ENCODE assay signal across 15 mouse cellular contexts in genomic region chr11:24330366-24331124, GRCm38 (mm10).
"Had no signal": no experiment of that assay in that cellular context is flagged by ENCODE, and none has a peak within 500 bp of the region (broad histone marks: within the 10 kb centered on the region; RNA-seq: fewer than 3 reads in every experiment).

No protein-coding gene starts in this region.

- H3K27me3 ChIP-seq: limb, embryonic 13.5 days had no signal

- H3K9ac ChIP-seq: limb, embryonic 13.5 days; liver, embryonic 15.5 days had no signal

- DNase-seq: kidney, adult 9 months; kidney, postnatal 36 days; layer of hippocampus, adult 9-11 months; left cerebral cortex, postnatal 4 days; lung, adult 2 months; lung, postnatal 36 days; right cerebral cortex, postnatal 4 days; spleen, adult 18-20 months; thymus, adult 18-20 months; thymus, postnatal 14 days had no signal

- H3K4me1 ChIP-seq: liver, embryonic 15.5 days had no signal

- H3K36me3 ChIP-seq: limb, embryonic 13.5 days; liver, embryonic 15.5 days had no signal

- H3K4me3 ChIP-seq: limb, embryonic 13.5 days; liver, embryonic 15.5 days had no signal

- H3K9me3 ChIP-seq: limb, embryonic 13.5 days; liver, embryonic 15.5 days had no signal

- H3K4me2 ChIP-seq: limb, embryonic 13.5 days; liver, embryonic 11.5 days; liver, embryonic 15.5 days had no signal

- H3K27ac ChIP-seq: kidney, postnatal 0 days; limb, embryonic 13.5 days; liver, embryonic 15.5 days had no signal

- ATAC-seq: lung, postnatal 0 days had no signal
